In the genomic region with DNA sequence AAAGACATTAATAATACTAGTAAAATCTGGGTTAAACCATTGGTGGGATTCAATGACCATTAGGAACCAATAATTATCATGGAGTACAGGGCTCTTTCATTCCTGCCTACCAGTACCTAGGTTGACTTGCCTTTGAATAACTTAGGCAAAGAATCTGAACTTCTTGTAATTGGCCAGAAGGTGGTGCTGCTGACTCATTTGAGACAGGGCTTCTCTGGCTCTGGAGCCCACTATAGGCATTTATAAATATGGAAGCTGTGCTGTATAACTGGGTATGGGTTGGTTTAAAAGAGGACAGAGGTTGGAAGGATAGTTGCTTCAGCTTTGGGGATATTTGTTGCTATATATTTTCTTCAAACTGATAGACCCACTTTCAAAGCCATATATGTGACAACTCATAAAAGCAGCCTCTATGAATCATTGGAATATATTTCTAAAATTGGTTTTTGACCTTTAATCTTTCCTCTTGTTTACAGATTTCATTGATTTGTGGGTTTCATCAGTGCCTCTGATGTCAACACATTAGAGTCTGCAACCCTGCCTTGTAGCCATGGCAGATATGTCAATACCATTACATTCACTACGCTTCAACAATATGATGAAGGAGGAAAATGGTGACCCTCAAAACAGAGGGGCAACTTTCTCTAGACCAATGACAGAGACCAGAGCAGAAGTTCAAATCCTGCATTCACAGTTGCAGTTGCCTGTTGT, we compare ENCODE assay signal across 8 mouse cellular contexts. TPM values are rescaled to one million over a fixed set of nuclear protein-coding genes. Genes with fewer than 3 reads are reported as not detected.
DNase-seq lines count a peak whose midpoint lies in the region; ATAC-seq and TF ChIP-seq lines count a peak whose summit lies in the region.

TSS of gene Rtl9 (plus strand) at position 551 of the 711 bp plus-strand sequence.

- H3K4me1 ChIP-seq in hindbrain, embryonic 13.5 days (replicated peaks), result no peaks in the 10 kb centered on the region
- H3K4me1 ChIP-seq in hindbrain, embryonic 12.5 days, result no peaks in the 10 kb centered on the region
- no peaks in the 10 kb centered on the region for H3K4me1 ChIP-seq in midbrain, postnatal 0 days (ENCODE audit: insufficient read depth, low read length)

- H3K4me3 ChIP-seq in hindbrain, embryonic 13.5 days, result no peak within 1 kb of the TSS
- no peak within 1 kb of the TSS for H3K4me3 ChIP-seq in hindbrain, embryonic 12.5 days
- no peak within 1 kb of the TSS for H3K4me3 ChIP-seq in midbrain, postnatal 0 days (ENCODE audit: low read depth, low read length)

- H3K27ac ChIP-seq in hindbrain, embryonic 13.5 days, result no peak within 1 kb of the TSS
- H3K27ac ChIP-seq in hindbrain, embryonic 12.5 days, result no peak within 1 kb of the TSS
- no peak within 1 kb of the TSS for H3K27ac ChIP-seq in midbrain, postnatal 0 days (ENCODE audit: low read depth, low read length)

- peak; percentile 85 for TF ChIP-seq CTCF in midbrain, postnatal 0 days (IDR thresholded peaks at IDR 0.05)

- peak; percentile 8 for DNase-seq in ES-CJ7 (ENCODE audit: low read depth, low spot score)
- peak; percentile 10 for DNase-seq in c-Kit-positive CD71-positive TER-119-negative erythroid progenitor cells, embryonic 14.5 days (ENCODE audit: low read depth)
- peak; percentile 38 for DNase-seq in kidney, postnatal 10 days
- DNase-seq in midbrain, postnatal 0 days (ENCODE audit: low spot score), result peak; percentile 51
- DNase-seq in ovary, postnatal 10 days (ENCODE audit: low spot score), result no peak
- no peak for DNase-seq in heart, postnatal 36 days

- H3K4me2 ChIP-seq in hindbrain, embryonic 13.5 days, result no peak within 1 kb of the TSS
- no peak within 1 kb of the TSS for H3K4me2 ChIP-seq in hindbrain, embryonic 12.5 days (replicated peaks)
- H3K4me2 ChIP-seq in midbrain, postnatal 0 days (ENCODE audit: low read depth, low read length, poor library complexity, severe bottlenecking), result no peak within 1 kb of the TSS

- intact Hi-C loops in heart, postnatal 36 days (cut with DNase I), result loop anchor here (1.0 to 5.0 kb wide), 2 partner anchors 345 to 568 kb away; no protein-coding TSS in a partner anchor

- H3K9ac ChIP-seq in hindbrain, embryonic 13.5 days, result no peak within 1 kb of the TSS
- H3K9ac ChIP-seq in hindbrain, embryonic 12.5 days, result no peak within 1 kb of the TSS
- H3K9ac ChIP-seq in midbrain, postnatal 0 days (replicated peaks; ENCODE audit: low read length, poor library complexity, severe bottlenecking), result no peak within 1 kb of the TSS

- H3K9me3 ChIP-seq in hindbrain, embryonic 13.5 days, result no peaks in the 10 kb centered on the region
- H3K9me3 ChIP-seq in hindbrain, embryonic 12.5 days (replicated peaks), result no peaks in the 10 kb centered on the region
- H3K9me3 ChIP-seq in midbrain, postnatal 0 days (ENCODE audit: low read length), result no peaks in the 10 kb centered on the region

- ATAC-seq in hindbrain, embryonic 13.5 days (ENCODE audit: low FRiP score), result peak; percentile 68; the same call in 1 of the 2 replicates
- no peak for ATAC-seq in hindbrain, embryonic 12.5 days (ENCODE audit: low FRiP score)
- peak; percentile 62 for ATAC-seq in midbrain, postnatal 0 days (ENCODE audit: low FRiP score)

- WGBS in hindbrain, embryonic 13.5 days, result 100% methylated on average over 1 of the region's 1 CpGs
- WGBS in hindbrain, embryonic 12.5 days, result 97% methylated on average over 1 of the region's 1 CpGs
- 93% methylated on average over 1 of the region's 1 CpGs for WGBS in midbrain, postnatal 0 days

- peaks cover 16% of the 10 kb centered on the region; the same call in 1 of the 2 replicates for H3K27me3 ChIP-seq in hindbrain, embryonic 13.5 days
- H3K27me3 ChIP-seq in hindbrain, embryonic 12.5 days, result peaks cover 6% of the 10 kb centered on the region; the same call in 1 of the 2 replicates
- H3K27me3 ChIP-seq in midbrain, postnatal 0 days (ENCODE audit: insufficient read depth, low read length), result no peaks in the 10 kb centered on the region

- no peaks in the 10 kb centered on the region for H3K36me3 ChIP-seq in hindbrain, embryonic 13.5 days
- no peaks in the 10 kb centered on the region for H3K36me3 ChIP-seq in hindbrain, embryonic 12.5 days
- no peaks in the 10 kb centered on the region for H3K36me3 ChIP-seq in midbrain, postnatal 0 days (ENCODE audit: insufficient read depth, low read length)

RNA-seq across cellular contexts. Expression of gene Rtl9, which starts in this region (rescaled TPM):
- 0.35 and 0.36 TPM in 2 replicates for polyA plus RNA-seq in hindbrain, embryonic 13.5 days (2015; fragmentation: Nextera tagmentation; extraction: Ambion mirVana)
- polyA plus RNA-seq in hindbrain, embryonic 12.5 days (2016; fragmentation: Nextera tagmentation; extraction: Ambion mirVana), result 0.27 and 0.29 TPM in 2 replicates
- 3.1 and 3.5 TPM in 2 replicates for total RNA-seq in midbrain, postnatal 0 days (2014; rRNA removed)
- polyA plus RNA-seq in midbrain, postnatal 0 days (2015; fragmentation: Nextera tagmentation; extraction: Ambion mirVana), result 1.1 and 1.4 TPM in 2 replicates
- total RNA-seq in heart, postnatal 36 days (2021), result under 1 TPM; 0.05 to 0.08 TPM

Comparison
In these comparisons a context has a peak if more than half of its experiments do, and no peak if none do; other contexts are left out.
1. Peak in ATAC-seq in hindbrain, embryonic 13.5 days; RNA of the gene not detected or under 1 TPM.
2. DNase-seq: peak in ES-CJ7 (single experiment), c-Kit-positive CD71-positive TER-119-negative erythroid progenitor cells, embryonic 14.5 days (single experiment), kidney, postnatal 10 days (single experiment) and midbrain, postnatal 0 days (single experiment); none in ovary, postnatal 10 days (single experiment) and heart, postnatal 36 days (0 of 2).